Mouse (Mus musculus): ENCODE measurements around the gene Pitpnb.
A peak's percentile ranks its signal among the peaks of the same experiment; 100 is the strongest.

The Pitpnb gene

GRCm38 (mm10) chr5:111396199-111396598 lies 65.6 kb downstream of the Pitpnb start:
- no peak for DNase-seq (ENCODE audit: low spot score in 2 of 2)

GRCm38 (mm10) chr5:111398471-111398870 lies 67.9 kb downstream of the Pitpnb start:
- DNase-seq (ENCODE audit: low spot score in 2 of 2), result no peak

GRCm38 (mm10) chr5:111399271-111399670 lies 68.7 kb downstream of the Pitpnb start:
- DNase-seq (ENCODE audit: low spot score in 2 of 2), result no peak

GRCm38 (mm10) chr5:111401879-111402650 lies 71.5 kb downstream of the Pitpnb start:
- no peak for DNase-seq (ENCODE audit: low spot score in 2 of 2)

GRCm38 (mm10) chr5:111402651-111402996 lies 72.1 kb downstream of the Pitpnb start:
- no peak for DNase-seq (ENCODE audit: low spot score in 2 of 2)

- DNase-seq (ENCODE audit: low spot score in 2 of 2), result no peak
These were observed 74.2 kb downstream of the Pitpnb start for GRCm38 (mm10) chr5:111404721-111405120.

GRCm38 (mm10) chr5:111408470-111409105 lies 78.0 kb downstream of the Pitpnb start:
- DNase-seq (ENCODE audit: low spot score in 2 of 2), result no peak

- no peak for DNase-seq (ENCODE audit: low spot score in 2 of 2)
These were observed 79.0 kb downstream of the Pitpnb start for GRCm38 (mm10) chr5:111409412-111410044.

- no peak for DNase-seq (ENCODE audit: low spot score in 2 of 2)
These were observed 80.1 kb downstream of the Pitpnb start for GRCm38 (mm10) chr5:111410665-111411064.

- peak; percentile 61 to 74 for DNase-seq (ENCODE audit: low spot score in 2 of 2)
These were observed 83.6 kb downstream of the Pitpnb start for GRCm38 (mm10) chr5:111414192-111414591.

- DNase-seq (ENCODE audit: low spot score in 2 of 2), result no peak
These were observed 84.2 kb downstream of the Pitpnb start for GRCm38 (mm10) chr5:111414770-111415249.

GRCm38 (mm10) chr5:111415575-111415974 lies 85.0 kb downstream of the Pitpnb start:
- no peak for DNase-seq (ENCODE audit: low spot score in 2 of 2)

GRCm38 (mm10) chr5:111416048-111416447 lies 85.5 kb downstream of the Pitpnb start:
- DNase-seq (ENCODE audit: low spot score in 2 of 2), result no peak

- DNase-seq (ENCODE audit: low spot score in 2 of 2), result peak in 1 of 2 experiments; percentile 40
These were observed 86.2 kb downstream of the Pitpnb start, which contains the start of gene Mn1 for GRCm38 (mm10) chr5:111416591-111417374. Mn1 (plus strand) TSS chr5:111417362.

GRCm38 (mm10) chr5:111417378-111418131 lies 87.0 kb downstream of the Pitpnb start:
- no peak for DNase-seq (ENCODE audit: low spot score in 2 of 2)

GRCm38 (mm10) chr5:111418202-111419120 lies 87.9 kb downstream of the Pitpnb start:
- no peak for DNase-seq (ENCODE audit: low spot score in 2 of 2)

- DNase-seq (ENCODE audit: low spot score in 2 of 2), result no peak
These were observed 88.7 kb downstream of the Pitpnb start for GRCm38 (mm10) chr5:111419121-111419881.

- DNase-seq (ENCODE audit: low spot score in 2 of 2), result no peak
These were observed 89.6 kb downstream of the Pitpnb start for GRCm38 (mm10) chr5:111420011-111420691.

GRCm38 (mm10) chr5:111420896-111421295 lies 90.3 kb downstream of the Pitpnb start:
- no peak for DNase-seq (ENCODE audit: low spot score in 2 of 2)
